Mouse (Mus musculus): ENCODE measurements around the gene Fem1a.

The Fem1a gene

DNA sequence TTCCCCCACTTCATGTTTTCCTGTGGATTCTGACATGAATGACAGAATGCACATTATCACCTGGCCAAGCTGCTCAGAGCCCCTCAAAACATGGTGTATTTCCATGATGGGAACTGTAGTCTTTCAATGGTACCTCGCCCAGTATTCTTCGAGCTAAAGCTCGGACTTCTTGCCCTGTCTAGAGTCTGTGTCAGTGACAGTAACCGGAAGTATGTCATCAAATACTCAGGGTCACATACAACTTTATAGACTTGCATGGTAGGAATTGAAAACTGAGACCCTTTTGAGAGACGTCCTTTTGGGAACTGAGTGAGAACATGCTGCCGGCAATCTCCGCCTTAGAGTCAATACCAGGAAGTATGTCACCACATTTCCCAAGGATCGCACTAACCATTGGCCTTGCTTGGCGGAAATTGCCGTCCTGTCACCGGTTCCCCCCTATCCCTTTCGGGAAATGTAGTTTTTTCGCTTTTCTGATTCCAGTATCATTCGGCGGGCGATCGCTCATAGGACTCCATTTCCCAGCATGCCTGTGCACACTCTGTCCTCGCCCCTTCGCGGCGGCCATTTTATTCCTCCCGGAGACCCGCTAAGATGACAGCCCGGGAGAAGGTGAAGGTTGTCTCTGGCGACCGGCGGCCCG lies at the start of gene Fem1a:
Gene Fem1a, plus strand, starts transcription at position 572 of the 643 bp plus-strand sequence.
- DNase-seq (ENCODE audit: low spot score in 2 of 2) = peak; percentile 95 to 96

- DNase-seq (ENCODE audit: low spot score in 2 of 2) = no peak
Measured at GRCm38 (mm10) chr17:56206986-56207674, 49.5 kb upstream of the Fem1a start.

GRCm38 (mm10) chr17:56207963-56208530 lies 48.6 kb upstream of the Fem1a start:
- DNase-seq (ENCODE audit: low spot score in 2 of 2) = no peak

- DNase-seq (ENCODE audit: low spot score in 2 of 2) = no peak
Measured at GRCm38 (mm10) chr17:56208821-56209220, 47.8 kb upstream of the Fem1a start.

GRCm38 (mm10) chr17:56211090-56211489 lies 45.5 kb upstream of the Fem1a start:
- DNase-seq (ENCODE audit: low spot score in 2 of 2) = no peak

DNA sequence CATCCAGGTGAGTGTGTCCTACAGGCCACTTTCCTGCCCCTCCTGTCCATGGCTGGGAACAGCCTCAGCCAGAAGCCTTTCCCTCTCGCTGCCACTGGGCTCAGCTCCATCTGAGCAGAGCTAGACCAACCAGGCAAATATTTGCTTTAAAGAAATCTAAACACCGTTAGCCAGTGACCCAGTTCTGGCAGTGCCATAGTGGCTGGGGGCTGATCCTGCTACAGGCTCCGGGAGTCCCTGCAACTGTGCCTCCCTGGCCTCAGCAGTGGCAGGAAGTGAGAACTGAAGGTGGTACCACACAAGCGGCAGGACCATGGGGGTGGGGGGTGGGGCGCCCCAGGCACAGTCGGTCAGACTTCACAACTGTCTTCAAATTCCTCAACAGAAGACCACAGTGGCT lies 43.9 kb upstream of the Fem1a start:
- no peak for DNase-seq (ENCODE audit: low spot score in 2 of 2)

- no peak for DNase-seq (ENCODE audit: low spot score in 2 of 2)
Measured at GRCm38 (mm10) chr17:56214229-56214628, 42.4 kb upstream of the Fem1a start.

- no peak for DNase-seq (ENCODE audit: low spot score in 2 of 2)
Measured at GRCm38 (mm10) chr17:56217670-56218069, 38.9 kb upstream of the Fem1a start.

DNA sequence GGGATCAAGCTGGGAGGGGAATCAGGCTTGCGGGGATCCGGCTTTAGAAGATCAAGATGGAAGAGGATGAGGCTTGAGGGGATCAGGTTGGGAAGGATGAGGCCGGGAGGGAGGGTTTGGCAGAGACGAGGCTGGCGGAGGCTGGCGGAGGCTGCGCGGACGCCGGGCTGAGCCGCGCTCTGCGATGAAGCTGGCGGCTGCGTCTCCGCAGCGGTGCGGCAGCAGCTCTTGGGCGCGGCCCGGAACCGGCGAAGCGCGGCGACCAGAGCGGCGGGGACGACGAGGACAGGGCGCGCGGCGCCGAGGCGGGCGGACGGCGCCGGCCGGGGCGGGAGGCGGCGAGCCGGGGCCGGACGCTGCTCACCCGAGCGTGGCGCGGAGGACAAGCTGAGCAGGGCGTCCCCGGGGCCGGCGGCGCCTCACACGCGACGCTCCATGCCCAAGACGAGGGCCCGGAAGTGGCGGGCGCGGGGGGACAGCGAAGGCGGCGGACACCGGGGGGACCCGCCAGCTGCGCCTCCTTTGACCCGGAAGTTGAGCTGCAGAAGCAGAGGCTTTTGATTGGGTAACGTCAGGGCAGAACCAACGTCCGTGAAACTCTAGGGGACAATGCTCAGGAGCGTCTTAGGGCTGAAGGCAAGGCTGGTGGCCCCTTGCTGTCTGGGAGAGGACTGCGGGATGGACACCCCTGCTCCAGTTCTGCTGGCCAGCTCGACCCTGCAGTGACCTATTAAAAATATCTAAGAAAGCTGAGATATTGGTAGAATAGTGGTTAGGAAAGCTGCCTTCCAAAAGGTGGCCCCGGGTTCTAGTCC lies 38.0 kb upstream of the Fem1a start, which contains the start of gene Dpp9:
Gene Dpp9, minus strand, starts transcription at position 529 of the 815 bp plus-strand sequence.
- peak; percentile 88 for DNase-seq (ENCODE audit: low spot score in 2 of 2)

GRCm38 (mm10) chr17:56219251-56219650 lies 37.4 kb upstream of the Fem1a start:
- no peak for DNase-seq (ENCODE audit: low spot score in 2 of 2)

GRCm38 (mm10) chr17:56219805-56220204 lies 36.8 kb upstream of the Fem1a start:
- DNase-seq (ENCODE audit: low spot score in 2 of 2) = no peak

DNA sequence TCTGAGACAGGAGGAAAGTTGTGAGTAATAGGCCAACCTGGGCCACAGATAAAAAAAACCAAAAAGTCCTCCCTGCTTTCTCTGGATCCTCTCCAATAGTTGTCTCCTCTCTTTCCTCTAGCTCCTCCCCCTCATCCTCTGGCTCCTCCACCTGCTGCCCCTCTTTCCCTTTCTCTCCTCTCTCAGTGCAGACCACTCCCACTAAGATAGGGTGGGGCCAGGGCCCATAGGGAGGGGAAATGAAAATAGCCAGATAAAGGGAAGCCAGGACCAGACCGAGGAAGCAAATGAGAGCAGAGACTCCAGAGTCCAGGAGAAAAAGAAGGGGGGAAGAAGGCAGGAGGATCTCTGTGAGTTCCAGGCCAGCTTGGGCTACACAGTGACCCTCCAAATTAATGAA lies 31.7 kb upstream of the Fem1a start:
- no peak for DNase-seq (ENCODE audit: low spot score in 2 of 2)

DNA sequence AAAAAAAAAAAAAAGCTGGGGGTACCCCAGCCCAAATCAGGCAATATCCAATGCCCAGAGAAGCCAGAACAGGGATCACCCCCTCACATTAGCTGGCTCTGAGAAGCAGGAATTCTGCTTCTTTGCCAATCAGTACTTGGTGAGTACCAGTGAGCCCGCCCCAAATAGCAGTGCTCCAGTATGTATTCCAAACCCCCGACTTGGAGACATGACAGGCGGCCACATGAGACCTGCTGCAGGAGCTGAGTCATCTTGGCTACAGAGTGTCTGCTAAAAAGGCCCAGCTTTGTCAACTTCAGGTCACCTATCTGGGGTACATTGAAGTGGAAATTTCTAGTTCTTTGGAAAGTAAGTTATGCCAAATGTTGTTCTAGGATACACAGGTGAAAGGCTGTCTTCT lies 30.0 kb upstream of the Fem1a start:
- DNase-seq (ENCODE audit: low spot score in 2 of 2) = no peak

GRCm38 (mm10) chr17:56229943-56230342 lies 26.7 kb upstream of the Fem1a start:
- DNase-seq (ENCODE audit: low spot score in 2 of 2) = no peak

DNA sequence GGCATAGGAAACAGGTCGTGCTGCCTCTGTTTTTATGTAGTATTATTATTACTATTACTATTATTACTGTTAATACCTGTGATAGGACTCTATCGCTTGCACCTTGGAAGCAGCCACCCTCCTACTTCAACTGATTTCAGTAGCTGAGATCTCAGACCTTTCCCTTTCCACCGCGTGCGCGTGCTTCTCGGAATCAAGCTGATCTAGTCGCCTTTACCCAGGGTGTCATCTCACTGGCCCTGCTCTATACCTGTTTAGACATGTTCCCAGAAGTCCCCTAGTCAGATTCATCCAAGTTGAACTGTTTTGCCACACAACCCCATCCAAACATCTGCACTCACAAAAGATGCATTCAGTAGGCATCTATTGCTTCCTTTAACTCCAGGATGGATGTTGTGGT lies 23.2 kb upstream of the Fem1a start:
- DNase-seq (ENCODE audit: low spot score in 2 of 2) = no peak

DNA sequence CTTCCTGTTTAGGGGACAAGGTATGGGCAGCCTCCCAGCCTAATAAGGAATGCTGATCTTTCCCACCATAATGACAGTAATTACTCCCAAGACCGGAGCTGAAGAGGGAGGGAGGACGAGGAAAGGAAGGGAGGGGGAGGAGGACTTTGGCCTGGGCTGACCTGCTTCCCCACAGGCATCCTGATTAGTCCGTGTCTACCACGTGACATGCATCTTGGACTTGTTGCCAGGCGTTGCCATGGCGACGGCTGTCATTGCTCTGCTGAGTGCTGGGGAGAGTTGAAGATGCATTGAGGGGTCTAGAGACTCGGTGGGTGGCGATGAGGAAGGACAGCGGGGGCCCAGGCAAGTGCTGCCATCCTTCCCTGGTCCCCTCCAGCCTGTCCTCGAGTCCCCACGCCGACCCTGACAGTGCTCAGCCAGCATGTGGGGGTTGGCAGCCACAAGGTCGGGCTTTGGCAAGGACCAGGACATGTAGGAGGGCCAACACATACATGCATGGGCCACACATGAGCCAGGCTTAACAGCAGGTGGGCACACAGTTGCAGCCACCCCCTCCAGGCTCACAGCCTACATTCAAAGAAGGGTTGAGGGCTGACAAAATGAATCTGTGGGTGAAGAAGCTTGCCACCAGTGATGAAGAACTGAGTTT lies 22.7 kb upstream of the Fem1a start:
- no peak for DNase-seq (ENCODE audit: low spot score in 2 of 2)

DNA sequence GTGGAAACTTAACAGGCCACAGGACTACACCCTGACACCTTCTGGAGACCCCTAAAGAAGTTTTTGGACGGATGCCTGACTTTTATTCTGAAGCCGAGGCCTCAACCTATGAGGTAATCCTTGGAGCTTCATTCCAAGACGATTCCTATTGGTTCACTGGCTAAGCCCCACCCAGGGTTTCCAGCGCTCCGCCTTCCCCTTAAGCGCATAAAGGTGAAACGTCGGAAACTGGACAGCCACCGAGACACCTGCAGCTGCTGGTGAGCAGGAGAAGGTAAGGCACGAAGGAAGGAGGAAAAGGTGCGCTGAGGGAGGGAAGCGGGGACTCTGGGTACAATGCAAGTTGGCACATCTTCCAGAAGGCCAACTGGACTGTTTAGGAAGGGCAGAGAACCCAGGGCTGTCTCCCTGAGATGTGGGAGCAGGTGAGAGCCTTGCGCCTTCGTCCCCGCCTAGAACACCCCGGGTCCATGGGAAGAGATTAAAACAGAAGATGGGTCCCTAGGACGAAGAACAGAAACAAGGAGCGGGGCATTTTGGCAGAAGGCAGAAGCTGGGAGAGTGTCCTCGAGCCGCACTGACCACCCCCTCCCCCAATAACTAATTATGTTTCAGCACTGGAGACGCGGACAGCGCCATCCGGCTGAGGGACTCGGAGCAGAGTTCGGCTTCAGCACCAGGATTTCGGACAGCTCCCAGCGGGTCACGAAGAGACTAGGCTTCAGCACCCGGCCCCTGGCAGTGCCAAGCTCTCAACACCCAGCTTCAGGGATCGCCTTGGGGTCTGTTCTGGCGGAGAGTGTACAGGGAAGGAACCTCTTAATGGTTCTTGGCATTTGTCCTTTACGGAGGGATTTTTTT lies 14.8 kb upstream of the Fem1a start:
- peak; percentile 44 to 65 for DNase-seq (ENCODE audit: low spot score in 2 of 2)

- no peak for DNase-seq (ENCODE audit: low spot score in 2 of 2)
Measured at GRCm38 (mm10) chr17:56245608-56246007, 11.0 kb upstream of the Fem1a start.

- DNase-seq (ENCODE audit: low spot score in 2 of 2) = peak; percentile 71 to 84
Measured at GRCm38 (mm10) chr17:56251136-56251829, 5.3 kb upstream of the Fem1a start.

- DNase-seq (ENCODE audit: low spot score in 2 of 2) = no peak
Measured at GRCm38 (mm10) chr17:56254695-56255094, 1.9 kb upstream of the Fem1a start.

Data from natural killer cell, adult 2 months (primary cell).